Mouse (Mus musculus) hindbrain, postnatal 0 days (tissue): Measurements from ENCODE around the gene Mef2d. TPM values are rescaled to one million over a fixed set of nuclear protein-coding genes. Genes with fewer than 3 reads are reported as not detected.
A peak's percentile ranks its signal among the peaks of the same experiment; 100 is the strongest.

Experiments used
- ATAC-seq: fragments of 200-750 bp; cut with Nextera tagmentation; 2 replicates; pipeline ENCODE4 v1.8.0; 2017; ENCODE audit warnings: mild to moderate bottlenecking, moderate TSS enrichment, moderate library complexity
- DNase-seq: peaks from one replicate; pipeline ENCODE4 v3.0.0-alpha.2; 2015; ENCODE audit warnings: low spot score
- H3K27ac ChIP-seq: fragments of 300-500 bp; sonication (generic); 2 replicates; pipeline ENCODE4 v1.5.1; 2014; ENCODE audit warnings: mild to moderate bottlenecking
- H3K27me3 ChIP-seq: fragments of 300-500 bp; sonication (generic); 2 replicates; pipeline ENCODE4 v1.6.1; 2014; ENCODE audit warnings: low read length, mixed read lengths; ENCODE audit not compliant: insufficient read depth
- H3K36me3 ChIP-seq: fragments of 300-500 bp; sonication (generic); 2 replicates; pipeline ENCODE4 v1.6.1; 2014; ENCODE audit warnings: low read length, mixed read lengths; ENCODE audit not compliant: insufficient read depth
- H3K4me1 ChIP-seq: fragments of 300-500 bp; sonication (generic); 2 replicates; pipeline ENCODE4 v1.6.1; 2014; ENCODE audit warnings: antibody characterized with exemption, low read length, mixed read lengths; ENCODE audit not compliant: insufficient read depth
- H3K4me2 ChIP-seq: fragments of 300-500 bp; sonication (generic); 2 replicates; pipeline ENCODE4 v1.6.1; 2014; ENCODE audit warnings: low read depth, mild to moderate bottlenecking, low read length, moderate library complexity, mixed read lengths
- H3K4me3 ChIP-seq: fragments of 300-500 bp; sonication (generic); 2 replicates; pipeline ENCODE4 v1.5.1; 2014; ENCODE audit warnings: low read length
- H3K9ac ChIP-seq: fragments of 300-500 bp; sonication (generic); replicated peaks from 2 replicates; pipeline ENCODE4 v1.6.1; 2014; ENCODE audit warnings: mild to moderate bottlenecking, low read length, moderate library complexity, mixed read lengths
- H3K9me3 ChIP-seq: fragments of 300-500 bp; sonication (generic); 2 replicates; pipeline ENCODE4 v1.6.1; 2016; ENCODE audit warnings: low read length, mixed read lengths
- CTCF ChIP-seq: IDR thresholded peaks from 2 replicates; pipeline ENCODE4 v1.5.1; 2016; ENCODE audit warnings: antibody characterized with exemption, control low read depth, low read depth
- WGBS: fragments of 180-500 bp; shearing (Covaris S2); extraction: QIAGEN DNeasy Blood & Tissue Kit; methylation state at CpG from one replicate; pipeline ENCODE4 v1.1.7; 2014; 5-methylcytosine and 5-hydroxymethylcytosine counted together
- polyA plus RNA-seq: library from polyadenylated mRNA; unstranded; fragments of >200 nt; fragmentation: Nextera tagmentation; extraction: Ambion mirVana; gene quantifications from 2 replicates; pipeline ENCODE4 v1.2.1, GENCODE M21; 2015
- total RNA-seq: library from RNA; depleted of rRNA; stranded (reverse); fragments of >200 nt; gene quantifications from 2 replicates; pipeline ENCODE4 v1.2.3, GENCODE M21; 2014

The Mef2d gene
- total and polyA plus RNA-seq, 2 experiments from 2014 or later: 19.2 to 50.3 TPM

DNA sequence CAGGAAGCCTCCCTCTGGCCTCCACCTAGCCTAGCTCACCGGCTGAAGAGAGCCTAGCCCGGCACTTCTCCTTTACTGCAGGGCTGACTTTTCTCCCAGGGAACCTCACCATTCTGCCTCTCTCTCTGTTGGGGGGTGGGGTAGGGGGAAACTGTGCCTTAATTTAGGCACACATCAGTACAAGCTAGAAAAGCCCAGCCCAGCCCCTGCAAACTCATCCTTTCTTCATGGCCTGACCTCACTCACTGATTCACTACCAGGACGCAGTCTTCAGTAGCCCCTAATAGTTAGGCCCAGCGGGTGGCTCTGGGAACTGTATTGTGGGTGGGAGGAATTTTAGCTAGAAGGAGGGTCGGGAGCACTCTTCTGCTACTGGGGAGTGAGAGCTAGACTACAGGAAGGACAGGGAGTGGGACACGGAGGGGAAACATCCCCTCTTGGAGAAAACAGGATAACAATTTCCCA lies 7.4 kb downstream of the Mef2d start:
- 13% methylated on average over 6 of the region's 6 CpGs for WGBS
- ATAC-seq (no peak), DNase-seq (no peak)
- no peaks in the 10 kb centered on the region for H3K36me3 ChIP-seq
- TF ChIP-seq CTCF: no peak
- no peaks in the 10 kb centered on the region for H3K9me3 ChIP-seq
- peak overlapping the region; percentile 42 for H3K4me2 ChIP-seq
- H3K27ac ChIP-seq: peak overlapping the region; percentile 80
- no peak overlapping the region for H3K4me3 ChIP-seq
- no peaks in the 10 kb centered on the region for H3K27me3 ChIP-seq
- peak overlapping the region; percentile 30; the same call in 1 of the 2 replicates for H3K9ac ChIP-seq
- H3K4me1 ChIP-seq: peaks cover 70% of the 10 kb centered on the region

- Histone ChIP-seq H3K4me2 (peak overlapping the region; percentile 42), H3K4me3 (no peak overlapping the region), H3K4me1 (peaks cover 62% of the 10 kb centered on the region), H3K36me3 (no peaks in the 10 kb centered on the region), H3K9me3 (no peaks in the 10 kb centered on the region), H3K27ac (peak overlapping the region; percentile 80), H3K27me3 (no peaks in the 10 kb centered on the region), H3K9ac (peak overlapping the region; percentile 30; the same call in 1 of the 2 replicates)
- TF ChIP-seq CTCF: peak; percentile 61
- ATAC-seq (peak; percentile 46), DNase-seq (peak; percentile 65)
- 9% methylated on average over 13 of the region's 14 CpGs for WGBS
Observed at GRCm38 (mm10) chr3:88150061-88150998, 8.2 kb downstream of the Mef2d start.

GRCm38 (mm10) chr3:88150999-88151364 lies 8.8 kb downstream of the Mef2d start:
- no peak for TF ChIP-seq CTCF
- H3K4me2 ChIP-seq: peak overlapping the region; percentile 42; the same call in 1 of the 2 replicates
- no peaks in the 10 kb centered on the region for H3K27me3 ChIP-seq
- H3K36me3 ChIP-seq: no peaks in the 10 kb centered on the region
- DNase-seq: no peak
- 0 out of 2 replicates have a peak, but pooled peaks have one; percentile 5 for ATAC-seq
- no peak overlapping the region for H3K4me3 ChIP-seq
- H3K27ac ChIP-seq: peak overlapping the region; percentile 80
- 48% methylated on average over 3 of the region's 3 CpGs for WGBS
- H3K9ac ChIP-seq: no peak overlapping the region
- peaks cover 55% of the 10 kb centered on the region for H3K4me1 ChIP-seq
- H3K9me3 ChIP-seq: no peaks in the 10 kb centered on the region

DNA sequence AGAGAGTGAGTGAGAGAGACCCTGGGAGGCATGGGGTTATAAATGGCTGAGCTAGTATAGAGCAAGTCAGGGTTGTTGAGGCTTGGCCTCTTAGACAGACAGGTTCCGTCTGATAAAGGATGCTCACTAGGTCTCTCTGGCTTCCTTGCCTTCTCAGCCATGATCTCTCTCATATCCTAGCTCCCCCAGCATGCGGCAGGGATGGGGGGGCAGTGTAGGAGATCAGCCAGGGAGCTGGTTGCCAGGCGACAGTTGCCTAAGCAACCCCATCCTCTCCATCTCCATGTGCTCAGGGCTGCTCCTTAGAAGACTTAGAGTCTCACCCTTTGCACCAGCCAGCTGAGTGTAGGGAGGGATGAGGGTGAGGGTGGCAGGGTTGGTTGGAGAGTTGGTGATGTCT lies 9.9 kb downstream of the Mef2d start:
- Histone ChIP-seq H3K27me3 (no peaks in the 10 kb centered on the region), H3K27ac (peak overlapping the region; percentile 71), H3K9ac (no peak overlapping the region), H3K36me3 (peaks cover 4% of the 10 kb centered on the region; the same call in 1 of the 2 replicates), H3K4me2 (peak overlapping the region; percentile 33), H3K4me3 (no peak overlapping the region), H3K9me3 (no peaks in the 10 kb centered on the region), H3K4me1 (peaks cover 52% of the 10 kb centered on the region)
- DNase-seq (peak; percentile 87), ATAC-seq (peak; percentile 83)
- no peak for TF ChIP-seq CTCF
- 15% methylated on average over 3 of the region's 3 CpGs for WGBS

DNA sequence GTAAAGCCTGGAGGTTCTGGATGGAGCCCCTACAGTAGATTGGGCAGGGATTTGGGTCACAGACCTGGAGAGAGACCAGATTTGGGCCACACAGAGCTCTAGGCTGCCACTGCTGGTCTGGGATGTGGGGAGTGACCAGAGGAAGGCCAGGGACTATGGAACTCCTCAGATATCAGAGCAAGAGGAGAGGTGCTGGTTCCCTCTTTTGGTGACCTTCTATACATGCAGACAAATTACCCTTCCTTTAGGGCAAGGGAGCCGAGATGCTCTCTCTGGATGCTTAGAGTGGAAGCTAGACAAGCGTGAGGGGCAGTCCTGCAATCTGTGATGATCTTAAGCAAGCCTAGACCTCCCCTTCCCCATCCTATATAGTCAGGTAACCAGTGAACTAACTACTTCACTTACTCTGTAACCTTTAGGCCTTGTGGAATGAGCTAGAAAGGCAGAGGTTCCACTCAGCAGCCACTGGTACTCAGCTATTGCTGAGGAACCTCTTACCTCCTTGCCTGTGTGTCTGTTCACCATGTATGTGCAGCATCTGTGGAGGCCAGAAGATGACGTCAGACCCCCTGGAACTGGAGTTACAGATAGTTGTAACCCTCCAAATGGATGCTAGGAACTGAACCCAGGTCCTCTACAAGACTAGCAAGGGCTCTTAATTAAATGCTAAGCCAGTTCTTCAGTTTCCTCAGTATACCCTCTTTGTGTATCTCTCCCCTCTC lies 11.3 kb downstream of the Mef2d start:
- H3K27me3 ChIP-seq: no peaks in the 10 kb centered on the region
- no peak overlapping the region for H3K9ac ChIP-seq
- DNase-seq: no peak
- no peaks in the 10 kb centered on the region for H3K9me3 ChIP-seq
- H3K4me2 ChIP-seq: no peak overlapping the region
- WGBS: 80% methylated on average over 3 of the region's 3 CpGs
- H3K4me1 ChIP-seq: peaks cover 42% of the 10 kb centered on the region
- no peak for TF ChIP-seq CTCF
- no peak for ATAC-seq
- H3K36me3 ChIP-seq: peaks cover 10% of the 10 kb centered on the region; the same call in 1 of the 2 replicates
- H3K27ac ChIP-seq: peak overlapping the region; percentile 20
- H3K4me3 ChIP-seq: no peak overlapping the region

- no peak for TF ChIP-seq CTCF
- H3K36me3 ChIP-seq: peaks cover 10% of the 10 kb centered on the region; the same call in 1 of the 2 replicates
- ATAC-seq: no peak
- H3K27me3 ChIP-seq: no peaks in the 10 kb centered on the region
- no peak for DNase-seq
- H3K4me2 ChIP-seq: no peak overlapping the region
- H3K27ac ChIP-seq: no peak overlapping the region
- H3K9ac ChIP-seq: no peak overlapping the region
- H3K4me1 ChIP-seq: peaks cover 35% of the 10 kb centered on the region
- no peaks in the 10 kb centered on the region for H3K9me3 ChIP-seq
- H3K4me3 ChIP-seq: no peak overlapping the region
- 83% methylated on average over 2 of the region's 2 CpGs for WGBS
Observed at GRCm38 (mm10) chr3:88154236-88154635, 12.1 kb downstream of the Mef2d start.
